Comparison of ENCODE assay signal across 18 mouse cellular contexts in the genomic region with DNA sequence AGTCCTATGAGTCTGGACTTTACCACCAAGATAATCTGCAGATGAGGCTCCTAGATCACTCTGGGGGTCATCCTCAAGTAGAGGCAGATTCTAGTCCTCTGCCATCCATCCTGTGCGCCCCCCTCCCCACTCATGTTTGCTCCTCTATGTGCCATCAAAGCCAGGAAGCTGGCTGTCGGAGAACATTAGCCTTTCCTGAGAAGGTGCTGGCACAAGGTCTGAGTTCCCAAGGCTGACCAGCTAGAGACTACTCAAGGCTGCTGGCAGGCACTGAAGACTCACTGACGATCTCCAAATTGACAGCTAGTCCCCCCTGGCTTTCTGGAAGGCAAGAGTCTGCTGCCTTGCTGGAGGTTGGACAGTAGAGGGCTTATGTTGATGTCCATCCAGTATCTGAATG. TPM values are rescaled to one million over a fixed set of nuclear protein-coding genes. Genes with fewer than 3 reads are reported as not detected.
DNase-seq lines count a peak whose midpoint lies in the region; ATAC-seq lines count a peak whose summit lies in the region.
"Had no signal": no experiment of that assay in that cellular context is flagged by ENCODE, and none has a peak within 500 bp of the region (broad histone marks: within the 10 kb centered on the region; RNA-seq: fewer than 3 reads in every experiment).

No protein-coding gene starts in this region.

- no peak overlapping the region for H3K4me2 ChIP-seq in heart, embryonic 14.5 days (ENCODE audit: low read length)
- no peak overlapping the region for H3K4me2 ChIP-seq in liver, embryonic 15.5 days
- H3K4me2 ChIP-seq in liver, embryonic 12.5 days, result no peak overlapping the region
- H3K4me2 ChIP-seq: hindbrain, embryonic 15.5 days; kidney, embryonic 15.5 days; limb, embryonic 13.5 days; midbrain, embryonic 12.5 days; neural tube, embryonic 12.5 days had no signal

- no peaks in the 10 kb centered on the region for H3K9me3 ChIP-seq in heart, embryonic 14.5 days (ENCODE audit: control insufficient read depth, low read length)
- H3K9me3 ChIP-seq in liver, embryonic 15.5 days (replicated peaks), result no peaks in the 10 kb centered on the region
- H3K9me3 ChIP-seq in liver, embryonic 12.5 days (replicated peaks), result no peaks in the 10 kb centered on the region
- H3K9me3 ChIP-seq: hindbrain, embryonic 15.5 days; kidney, embryonic 15.5 days; limb, embryonic 13.5 days; midbrain, embryonic 12.5 days; neural tube, embryonic 12.5 days had no signal

- H3K79me2 ChIP-seq in macrophage (ENCODE audit: inconsistent target), result no peaks in the 10 kb centered on the region

- ATAC-seq in heart, embryonic 14.5 days (ENCODE audit: insufficient number of reproducible peaks, insufficient read depth, low FRiP score, low read depth), result no peak
- no peak for ATAC-seq in liver, embryonic 15.5 days (ENCODE audit: insufficient read depth)
- no peak for ATAC-seq in liver, embryonic 12.5 days
- ATAC-seq: CD4-positive, CD25-positive, alpha-beta regulatory T cell, adult 4 months; intestine, postnatal 0 days; Patski had no signal

- H3K4me3 ChIP-seq in heart, embryonic 14.5 days (ENCODE audit: control insufficient read depth in 1 of 2, insufficient read depth in 1 of 2, low read depth in 1 of 2, low read length in 2 of 2), result no peak overlapping the region
- H3K4me3 ChIP-seq in liver, embryonic 15.5 days (replicated peaks), result no peak overlapping the region
- H3K4me3 ChIP-seq in liver, embryonic 12.5 days, result no peak overlapping the region
- H3K4me3 ChIP-seq in macrophage (ENCODE audit: inconsistent target), result no peak overlapping the region
- H3K4me3 ChIP-seq: hindbrain, embryonic 15.5 days; kidney, embryonic 15.5 days; limb, embryonic 13.5 days; midbrain, embryonic 12.5 days; neural tube, embryonic 12.5 days had no signal

- H3K27ac ChIP-seq in heart, embryonic 14.5 days (replicated peaks in 1 of 2; ENCODE audit: control insufficient read depth in 1 of 2, insufficient read depth in 1 of 2, low read depth in 2 of 2, low read length in 2 of 2), result peak overlapping the region; percentile 52 to 82; a peak in 3 of 4 replicates
- 0 out of 2 replicates have a peak overlapping the region, but pooled peaks have one; percentile 4 for H3K27ac ChIP-seq in liver, embryonic 15.5 days (replicated peaks)
- H3K27ac ChIP-seq in liver, embryonic 12.5 days, result no peak overlapping the region
- 0 out of 2 replicates have a peak overlapping the region, but pooled peaks have one; percentile 12 for H3K27ac ChIP-seq in macrophage
- H3K27ac ChIP-seq: hindbrain, embryonic 15.5 days; kidney, embryonic 15.5 days; limb, embryonic 13.5 days; midbrain, embryonic 12.5 days; neural tube, embryonic 12.5 days had no signal

- H3K4me1 ChIP-seq in heart, embryonic 14.5 days (ENCODE audit: control insufficient read depth in 2 of 2, insufficient read depth in 2 of 2, low read length in 2 of 2), result peaks cover 47 to 65% of the 10 kb centered on the region in 2 experiments
- peaks cover 40% of the 10 kb centered on the region for H3K4me1 ChIP-seq in liver, embryonic 15.5 days (replicated peaks)
- H3K4me1 ChIP-seq in liver, embryonic 12.5 days, result peaks cover 40% of the 10 kb centered on the region
- H3K4me1 ChIP-seq: hindbrain, embryonic 15.5 days had no signal

- peak; percentile 45 for DNase-seq in adrenal gland, postnatal 14 days
- DNase-seq in adrenal gland, postnatal 36 days, result no peak
- DNase-seq in heart, postnatal 25 days (ENCODE audit: low spot score), result no peak
- DNase-seq: adrenal gland, postnatal 25 days; cerebellum, adult 18-20 months; liver, postnatal 0 days had no signal

- H3K36me3 ChIP-seq in heart, embryonic 14.5 days (ENCODE audit: control insufficient read depth, insufficient read depth, low read length), result no peaks in the 10 kb centered on the region
- no peaks in the 10 kb centered on the region for H3K36me3 ChIP-seq in liver, embryonic 15.5 days (replicated peaks)
- no peaks in the 10 kb centered on the region for H3K36me3 ChIP-seq in liver, embryonic 12.5 days
- no peaks in the 10 kb centered on the region for H3K36me3 ChIP-seq in macrophage (ENCODE audit: inconsistent target)
- H3K36me3 ChIP-seq: hindbrain, embryonic 15.5 days; kidney, embryonic 15.5 days; limb, embryonic 13.5 days; midbrain, embryonic 12.5 days; neural tube, embryonic 12.5 days had no signal

- intact Hi-C loops in heart, postnatal 25 days (cut with DNase I), result loop anchor here (5.0 kb wide), 1 partner anchor 35 kb away; a partner anchor contains a TSS

- no peaks in the 10 kb centered on the region for H3K27me3 ChIP-seq in heart, embryonic 14.5 days (ENCODE audit: control insufficient read depth, insufficient read depth, low read length)
- H3K27me3 ChIP-seq in liver, embryonic 15.5 days, result peaks cover 7% of the 10 kb centered on the region; the same call in 1 of the 2 replicates
- peaks cover 14% of the 10 kb centered on the region; the same call in 1 of the 2 replicates for H3K27me3 ChIP-seq in liver, embryonic 12.5 days (replicated peaks)
- H3K27me3 ChIP-seq: hindbrain, embryonic 15.5 days; kidney, embryonic 15.5 days; limb, embryonic 13.5 days; neural tube, embryonic 12.5 days; Patski had no signal

- WGBS in heart, embryonic 14.5 days, result 73% methylated on average over 3 of the region's 3 CpGs
- WGBS in liver, embryonic 15.5 days (ENCODE audit: insufficient replicate concordance), result 57% methylated on average over 3 of the region's 3 CpGs
- WGBS in liver, embryonic 12.5 days (ENCODE audit: insufficient replicate concordance), result 50% methylated on average over 3 of the region's 3 CpGs
- WGBS in macrophage (ENCODE audit: missing documents), result 97% methylated on average over 3 of the region's 3 CpGs

- peak overlapping the region; percentile 8; the same call in 1 of the 2 replicates for H3K9ac ChIP-seq in heart, embryonic 14.5 days (ENCODE audit: low read length)
- H3K9ac ChIP-seq in liver, embryonic 15.5 days, result no peak overlapping the region
- H3K9ac ChIP-seq in liver, embryonic 12.5 days, result no peak overlapping the region
- H3K9ac ChIP-seq: hindbrain, embryonic 15.5 days; kidney, embryonic 15.5 days; limb, embryonic 13.5 days; liver, postnatal 0 days; midbrain, embryonic 12.5 days; neural tube, embryonic 12.5 days had no signal

RNA-seq across cellular contexts. Expression of a gene that starts 35.7 kb away (rescaled TPM):
- 51.7 and 63.2 TPM in 2 replicates for total RNA-seq in adrenal gland, postnatal 14 days (2021)
- 10 to 100 TPM; 71.8 to 72.5 TPM for total RNA-seq in adrenal gland, postnatal 36 days (2021)
- polyA plus RNA-seq in heart, embryonic 14.5 days (2014; fragmentation: Nextera tagmentation; extraction: Ambion mirVana), result 41.4 and 41.6 TPM in 2 replicates
- 10 to 100 TPM; 11.6 to 21.6 TPM for total RNA-seq in heart, postnatal 25 days (2021)
- polyA plus RNA-seq in liver, embryonic 15.5 days (2015; fragmentation: Nextera tagmentation; extraction: Ambion mirVana), result 13.3 and 14.0 TPM in 2 replicates
- 22.2 and 23.3 TPM in 2 replicates for polyA plus RNA-seq in liver, embryonic 12.5 days (2016; fragmentation: Nextera tagmentation; extraction: Ambion mirVana)
- 10 to 100 TPM in 15 of 26 experiments, 1 to 10 TPM in 11; 3.1 to 36.8 (median 11.1) TPM for total RNA-seq in macrophage (2018; cell fraction: chromatin; rRNA removed)
- total RNA-seq in macrophage (2018; cell fraction: cytosol; rRNA removed), result 10 to 100 TPM in 10 of 26 experiments, 1 to 10 TPM in 16; 4.8 to 28.2 (median 9.3) TPM
- 10 to 100 TPM in 16 of 26 experiments, 1 to 10 TPM in 10; 3.4 to 69.6 (median 11.5) TPM for total RNA-seq in macrophage (2018; cell fraction: nucleus; rRNA removed)
- 8.9 to 19.9 TPM (median 10.3 TPM) in 3 replicates for polyA plus RNA-seq in macrophage (2018)
